Mouse (Mus musculus) midbrain, postnatal 0 days (tissue): ENCODE measurements around the gene Actr6. TPM values are rescaled to one million over a fixed set of nuclear protein-coding genes. Genes with fewer than 3 reads are reported as not detected.
A peak's percentile ranks its signal among the peaks of the same experiment; 100 is the strongest.

Experiments used
- ATAC-seq: fragments of 200-750 bp; cut with Nextera tagmentation; 2 replicates; pipeline ENCODE4 v1.8.0; 2017; ENCODE audit warnings: moderate number of reproducible peaks, mild to moderate bottlenecking, moderate TSS enrichment, moderate library complexity; ENCODE audit not compliant: low FRiP score
- DNase-seq: peaks from one replicate; pipeline ENCODE4 v3.0.0-alpha.2; 2015; ENCODE audit warnings: low spot score
- H3K27ac ChIP-seq: fragments of 300-500 bp; sonication (generic); 2 replicates; pipeline ENCODE4 v1.5.1; 2014; ENCODE audit warnings: low read depth, mild to moderate bottlenecking, low read length, mixed read lengths
- H3K27me3 ChIP-seq: fragments of 300-500 bp; sonication (generic); 2 replicates; pipeline ENCODE4 v1.6.1; 2014; ENCODE audit warnings: low read length, control low read depth, mixed read lengths; ENCODE audit not compliant: insufficient read depth
- H3K36me3 ChIP-seq: fragments of 300-500 bp; sonication (generic); 2 replicates; pipeline ENCODE4 v1.6.1; 2014; ENCODE audit warnings: low read length, control low read depth, mixed read lengths; ENCODE audit not compliant: insufficient read depth
- H3K4me1 ChIP-seq: fragments of 300-500 bp; sonication (generic); 2 replicates; pipeline ENCODE4 v1.6.1; 2014; ENCODE audit warnings: mild to moderate bottlenecking, control low read depth, antibody characterized with exemption, low read length, mixed read lengths; ENCODE audit not compliant: insufficient read depth
- H3K4me2 ChIP-seq: fragments of 300-500 bp; sonication (generic); 2 replicates; pipeline ENCODE4 v1.6.1; 2014; ENCODE audit warnings: low read depth, mild to moderate bottlenecking, low read length, mixed read lengths; ENCODE audit not compliant: poor library complexity, severe bottlenecking
- H3K4me3 ChIP-seq: fragments of 300-500 bp; sonication (generic); 2 replicates; pipeline ENCODE4 v1.5.1; 2014; ENCODE audit warnings: low read depth, mild to moderate bottlenecking, low read length, moderate library complexity
- H3K9ac ChIP-seq: fragments of 300-500 bp; sonication (generic); replicated peaks from 2 replicates; pipeline ENCODE4 v1.6.1; 2014; ENCODE audit warnings: mild to moderate bottlenecking, low read length, moderate library complexity, mixed read lengths; ENCODE audit not compliant: poor library complexity, severe bottlenecking
- H3K9me3 ChIP-seq: fragments of 300-500 bp; sonication (generic); 2 replicates; pipeline ENCODE4 v1.6.1; 2016; ENCODE audit warnings: low read length, control low read depth
- CTCF ChIP-seq: IDR thresholded peaks from 2 replicates; pipeline ENCODE4 v1.5.1; 2016; ENCODE audit warnings: antibody characterized with exemption, mild to moderate bottlenecking
- WGBS: fragments of 180-500 bp; shearing (Covaris S2); extraction: QIAGEN DNeasy Blood & Tissue Kit; methylation state at CpG from one replicate; pipeline ENCODE4 v1.1.7; 2014; 5-methylcytosine and 5-hydroxymethylcytosine counted together
- polyA plus RNA-seq: library from polyadenylated mRNA; unstranded; fragments of >200 nt; fragmentation: Nextera tagmentation; extraction: Ambion mirVana; gene quantifications from 2 replicates; pipeline ENCODE4 v1.2.1, GENCODE M21; 2015
- total RNA-seq: library from RNA; depleted of rRNA; stranded (reverse); fragments of >200 nt; gene quantifications from 2 replicates; pipeline ENCODE4 v1.2.3, GENCODE M21; 2014; rRNA removed

Gene Actr6
- total RNA-seq, result 30.5 and 37.3 TPM in 2 replicates
- polyA plus RNA-seq, result 59.4 and 63.9 TPM in 2 replicates

GRCm38 (mm10) chr10:89732001-89732794 is at the start of gene Actr6:
Gene Actr6 (minus strand): TSS chr10:89732295.
- peak within 1 kb of the TSS; percentile 76 for H3K4me2 ChIP-seq
- no peaks in the 10 kb centered on the region for H3K9me3 ChIP-seq
- DNase-seq, result peak; percentile 97
- peak within 1 kb of the TSS; percentile 70 for H3K9ac ChIP-seq
- no peaks in the 10 kb centered on the region for H3K27me3 ChIP-seq
- H3K4me1 ChIP-seq, result no peaks in the 10 kb centered on the region; the same call in 1 of the 2 replicates
- H3K36me3 ChIP-seq, result peaks cover under 1% of the 10 kb centered on the region; the same call in 1 of the 2 replicates
- WGBS, result under 1% methylated on average over 49 of the region's 49 CpGs
- peak within 1 kb of the TSS; percentile 64 for H3K4me3 ChIP-seq
- TF ChIP-seq CTCF, result no peak; the same call in 1 of the 2 replicates
- H3K27ac ChIP-seq, result peak within 1 kb of the TSS; percentile 78
- peak; percentile 99 for ATAC-seq

- no peak overlapping the region for H3K27ac ChIP-seq
- no peak for TF ChIP-seq CTCF
- H3K36me3 ChIP-seq, result peaks cover 7% of the 10 kb centered on the region; the same call in 1 of the 2 replicates
- no peaks in the 10 kb centered on the region for H3K4me1 ChIP-seq
- 92% methylated on average over 6 of the region's 6 CpGs for whole genome bisulfite sequencing
- H3K27me3 ChIP-seq, result no peaks in the 10 kb centered on the region
- H3K4me2 ChIP-seq, result no peak overlapping the region
- no peak for ATAC-seq
- no peaks in the 10 kb centered on the region for H3K9me3 ChIP-seq
- DNase-seq, result no peak
- H3K9ac ChIP-seq, result no peak overlapping the region
- no peak overlapping the region for H3K4me3 ChIP-seq
Observed at GRCm38 (mm10) chr10:89776029-89776428, 43.9 kb upstream of the Actr6 start.

- H3K9me3 ChIP-seq, result no peaks in the 10 kb centered on the region
- TF ChIP-seq CTCF, result no peak
- H3K27ac ChIP-seq, result no peak overlapping the region
- no peaks in the 10 kb centered on the region for H3K4me1 ChIP-seq
- DNase-seq, result no peak
- H3K36me3 ChIP-seq, result no peaks in the 10 kb centered on the region
- H3K4me2 ChIP-seq, result no peak overlapping the region
- H3K9ac ChIP-seq, result no peak overlapping the region
- ATAC-seq, result no peak
- H3K27me3 ChIP-seq, result no peaks in the 10 kb centered on the region
- no peak overlapping the region for H3K4me3 ChIP-seq
- 67% methylated on average over 2 of the region's 2 CpGs for WGBS
Observed at GRCm38 (mm10) chr10:89771894-89772293, 39.8 kb upstream of the Actr6 start.

- TF ChIP-seq CTCF, result no peak
- no peak for ATAC-seq
- no peak for DNase-seq
Observed at GRCm38 (mm10) chr10:89769096-89769495, 37.0 kb upstream of the Actr6 start.

GRCm38 (mm10) chr10:89768352-89769020 is 36.4 kb upstream of the Actr6 start:
- H3K9me3 ChIP-seq, result no peaks in the 10 kb centered on the region
- ATAC-seq (no peak), DNase-seq (no peak)
- no peaks in the 10 kb centered on the region for H3K36me3 ChIP-seq
- no peak overlapping the region for H3K4me3 ChIP-seq
- H3K4me2 ChIP-seq, result no peak overlapping the region
- no peak for TF ChIP-seq CTCF
- no peaks in the 10 kb centered on the region for H3K4me1 ChIP-seq
- no peaks in the 10 kb centered on the region for H3K27me3 ChIP-seq
- no peak overlapping the region for H3K9ac ChIP-seq
- H3K27ac ChIP-seq, result no peak overlapping the region
- WGBS, result 87% methylated on average over 7 of the region's 7 CpGs

More at GRCm38 (mm10) chr10:89769096-89769495, 37.0 kb upstream of the Actr6 start:
- Histone ChIP-seq H3K4me1 (no peaks in the 10 kb centered on the region), H3K36me3 (no peaks in the 10 kb centered on the region), H3K4me3 (no peak overlapping the region), H3K27me3 (no peaks in the 10 kb centered on the region), H3K9me3 (no peaks in the 10 kb centered on the region), H3K4me2 (no peak overlapping the region), H3K9ac (no peak overlapping the region), H3K27ac (no peak overlapping the region)
- 86% methylated on average over 4 of the region's 4 CpGs for whole genome bisulfite sequencing
